Mouse (Mus musculus) frontal cortex, adult (tissue): ENCODE data around the gene Ptgs1.
A peak's percentile ranks its signal among the peaks of the same experiment; 100 is the strongest.

Experiments used
- ATAC-seq: cut with Nextera tagmentation; 2 replicates; pipeline ENCODE4 v1.9.2; 2017; ENCODE audit warnings: mild to moderate bottlenecking, moderate library complexity, mixed read lengths; ENCODE audit not compliant: low TSS enrichment

The Ptgs1 gene

GRCm38 (mm10) chr2:36214425-36214824 is 15.8 kb upstream of the Ptgs1 start:
- ATAC-seq = no peak

GRCm38 (mm10) chr2:36215203-36215739 is 15.0 kb upstream of the Ptgs1 start:
- ATAC-seq = no peak

- no peak for ATAC-seq
Measured at GRCm38 (mm10) chr2:36216546-36216945, 13.7 kb upstream of the Ptgs1 start.

GRCm38 (mm10) chr2:36216953-36217573 is 13.2 kb upstream of the Ptgs1 start:
- no peak for ATAC-seq

GRCm38 (mm10) chr2:36217692-36218233 is 12.5 kb upstream of the Ptgs1 start:
- no peak for ATAC-seq

- ATAC-seq = no peak
Measured at GRCm38 (mm10) chr2:36220106-36220505, 10.1 kb upstream of the Ptgs1 start.

GRCm38 (mm10) chr2:36220891-36221290 is 9.3 kb upstream of the Ptgs1 start:
- no peak for ATAC-seq

- peak; percentile 63 for ATAC-seq
Measured at GRCm38 (mm10) chr2:36222168-36222848, 7.9 kb upstream of the Ptgs1 start.

- ATAC-seq = no peak
Measured at GRCm38 (mm10) chr2:36223436-36223835, 6.8 kb upstream of the Ptgs1 start.

- ATAC-seq = no peak
Measured at GRCm38 (mm10) chr2:36224153-36224552, 6.1 kb upstream of the Ptgs1 start.

- ATAC-seq = peak; percentile 82
Measured at GRCm38 (mm10) chr2:36224599-36224998, 5.6 kb upstream of the Ptgs1 start.

GRCm38 (mm10) chr2:36230967-36231366 is 741 bp downstream of the Ptgs1 start:
- ATAC-seq = no peak

GRCm38 (mm10) chr2:36234526-36235368 is 4.5 kb downstream of the Ptgs1 start:
- 0 out of 2 replicates have a peak, but pooled peaks have one; percentile 35 for ATAC-seq

- ATAC-seq = no peak
Measured at GRCm38 (mm10) chr2:36235917-36236316, 5.7 kb downstream of the Ptgs1 start.

- no peak for ATAC-seq
Measured at GRCm38 (mm10) chr2:36236889-36237288, 6.7 kb downstream of the Ptgs1 start.

GRCm38 (mm10) chr2:36237557-36237956 is 7.3 kb downstream of the Ptgs1 start:
- no peak for ATAC-seq

- ATAC-seq = no peak
Measured at GRCm38 (mm10) chr2:36238467-36238866, 8.2 kb downstream of the Ptgs1 start.

- ATAC-seq = no peak
Measured at GRCm38 (mm10) chr2:36238951-36239350, 8.7 kb downstream of the Ptgs1 start.

GRCm38 (mm10) chr2:36242514-36242913 is 12.3 kb downstream of the Ptgs1 start:
- no peak for ATAC-seq

- ATAC-seq = no peak
Measured at GRCm38 (mm10) chr2:36243296-36243891, 13.2 kb downstream of the Ptgs1 start.

- ATAC-seq = no peak
Measured at GRCm38 (mm10) chr2:36243892-36244309, 13.7 kb downstream of the Ptgs1 start.

GRCm38 (mm10) chr2:36244705-36245104 is 14.5 kb downstream of the Ptgs1 start:
- no peak for ATAC-seq
